Mouse (Mus musculus) lung, embryonic 14.5 days (tissue): ENCODE data around the gene Slc2a13. TPM values are rescaled to one million over a fixed set of nuclear protein-coding genes. Genes with fewer than 3 reads are reported as not detected.

ENCODE experiments used
- ATAC-seq: fragments of 200-750 bp; cut with Nextera tagmentation; 2 replicates; pipeline ENCODE4 v1.8.0; 2017; ENCODE audit warnings: mild to moderate bottlenecking, moderate TSS enrichment, moderate library complexity; ENCODE audit not compliant: insufficient read depth
- DNase-seq: peaks from one replicate; pipeline ENCODE4 v3.0.0-alpha.2; 2015
- H3K27ac ChIP-seq: fragments of 300-500 bp; sonication (generic); 2 replicates; pipeline ENCODE4 v1.5.1; 2014; ENCODE audit warnings: low read depth, mild to moderate bottlenecking, moderate library complexity
- H3K27me3 ChIP-seq: fragments of 300-500 bp; sonication (generic); 2 replicates; pipeline ENCODE4 v1.6.1; 2014; ENCODE audit warnings: low read length, control low read depth; ENCODE audit not compliant: insufficient read depth
- H3K36me3 ChIP-seq: fragments of 300-500 bp; sonication (generic); 2 replicates; pipeline ENCODE4 v1.6.1; 2014; ENCODE audit warnings: control low read depth; ENCODE audit not compliant: insufficient read depth
- H3K4me1 ChIP-seq: fragments of 300-500 bp; sonication (generic); 2 replicates; pipeline ENCODE4 v1.6.1; 2014; ENCODE audit warnings: antibody characterized with exemption, control low read depth; ENCODE audit not compliant: insufficient read depth
- H3K4me2 ChIP-seq: fragments of 300-500 bp; sonication (generic); 2 replicates; pipeline ENCODE4 v1.6.1; 2014; ENCODE audit warnings: mild to moderate bottlenecking
- H3K4me3 ChIP-seq: fragments of 300-500 bp; sonication (generic); 2 replicates; pipeline ENCODE4 v1.5.1; 2014; ENCODE audit warnings: low read depth, low read length
- H3K9ac ChIP-seq: fragments of 300-500 bp; sonication (generic); 2 replicates; pipeline ENCODE4 v1.6.1; 2014
- H3K9me3 ChIP-seq: fragments of 300-500 bp; sonication (generic); 2 replicates; pipeline ENCODE4 v1.6.1; 2016; ENCODE audit warnings: low read depth, low read length, control low read depth
- CTCF ChIP-seq: IDR thresholded peaks from 2 replicates; pipeline ENCODE4 v1.5.1; 2016; ENCODE audit warnings: antibody characterized with exemption, low read depth
- WGBS: fragments of 180-500 bp; shearing (Covaris S2); extraction: QIAGEN DNeasy Blood & Tissue Kit; methylation state at CpG from one replicate; pipeline ENCODE4 v1.1.7; 2014; 5-methylcytosine and 5-hydroxymethylcytosine counted together
- polyA plus RNA-seq: library from polyadenylated mRNA; unstranded; fragments of >200 nt; fragmentation: Nextera tagmentation; extraction: Ambion mirVana; gene quantifications from 2 replicates; pipeline ENCODE4 v1.2.1, GENCODE M21; 2014

Slc2a13 gene
- 1.5 and 1.9 TPM in 2 replicates for polyA plus RNA-seq

DNA sequence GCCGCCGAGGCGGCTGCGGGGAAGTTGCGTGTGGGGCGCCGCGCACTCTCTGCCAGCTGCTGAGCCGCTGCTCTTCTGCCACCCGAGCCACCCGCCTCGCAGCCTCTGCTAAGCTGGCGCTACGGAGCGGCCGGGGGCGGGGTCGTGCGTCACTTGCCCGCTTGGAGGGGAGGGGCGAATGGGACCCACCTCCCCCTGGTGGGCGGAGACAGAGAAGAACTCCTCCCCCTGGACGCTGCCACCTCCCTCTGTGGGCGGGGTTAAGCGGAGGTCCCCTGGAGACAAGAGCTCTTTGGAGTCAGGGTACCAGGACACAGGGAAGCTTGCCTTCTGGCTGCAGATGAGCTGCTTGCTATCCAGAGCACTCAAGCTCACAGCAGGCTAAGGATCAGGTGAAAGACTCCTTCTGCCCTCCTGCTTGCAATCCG, at the start of gene Slc2a13:
Gene Slc2a13, minus strand, starts transcription at position 151 of the 428 bp plus-strand sequence.
- WGBS = under 1% methylated on average over 26 of the region's 26 CpGs
- peak; percentile 47 for TF ChIP-seq CTCF
- ATAC-seq = peak; percentile 95
- DNase-seq = peak; percentile 97
- Histone ChIP-seq H3K27me3 (peaks cover 13% of the 10 kb centered on the region), H3K4me2 (peak within 1 kb of the TSS; percentile 96), H3K27ac (peak within 1 kb of the TSS; percentile 65; the same call in 1 of the 2 replicates), H3K4me1 (no peaks in the 10 kb centered on the region), H3K4me3 (peak within 1 kb of the TSS; percentile 65), H3K36me3 (no peaks in the 10 kb centered on the region), H3K9ac (peak within 1 kb of the TSS; percentile 65), H3K9me3 (no peaks in the 10 kb centered on the region)

DNA sequence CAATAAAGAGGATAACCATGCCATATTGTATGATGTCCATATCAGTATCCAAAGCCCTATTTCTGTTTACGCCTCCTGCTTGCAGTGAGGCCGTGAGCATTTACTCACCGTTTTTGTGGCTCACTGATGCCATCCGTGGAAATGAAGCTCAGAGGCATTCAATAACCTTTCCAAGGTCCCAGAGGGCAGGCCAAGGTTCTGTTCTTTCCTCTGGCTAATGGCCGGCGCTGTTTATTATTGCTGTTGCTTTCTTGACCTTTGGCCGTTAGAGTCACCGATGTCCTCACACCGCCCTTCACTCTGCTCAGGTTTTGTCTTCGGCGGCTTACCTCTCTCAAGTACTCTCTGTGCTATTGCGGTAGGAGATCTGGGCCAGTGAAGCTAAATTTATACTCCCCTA, 43.0 kb upstream of the Slc2a13 start:
- TF ChIP-seq CTCF = no peak
- WGBS = 74% methylated on average over 12 of the region's 12 CpGs
- no peak overlapping the region for H3K27ac ChIP-seq
- H3K27me3 ChIP-seq = no peaks in the 10 kb centered on the region
- no peak overlapping the region for H3K4me3 ChIP-seq
- H3K9ac ChIP-seq = no peak overlapping the region
- no peak overlapping the region for H3K4me2 ChIP-seq
- DNase-seq = no peak
- ATAC-seq = no peak
- H3K4me1 ChIP-seq = no peaks in the 10 kb centered on the region
- no peaks in the 10 kb centered on the region for H3K36me3 ChIP-seq
- no peaks in the 10 kb centered on the region for H3K9me3 ChIP-seq

GRCm38 (mm10) chr15:91615532-91615931, 42.5 kb upstream of the Slc2a13 start:
- H3K9me3 ChIP-seq = no peaks in the 10 kb centered on the region
- H3K4me1 ChIP-seq = no peaks in the 10 kb centered on the region
- no peak for TF ChIP-seq CTCF
- no peaks in the 10 kb centered on the region for H3K36me3 ChIP-seq
- no peaks in the 10 kb centered on the region for H3K27me3 ChIP-seq
- no peak overlapping the region for H3K4me2 ChIP-seq
- H3K9ac ChIP-seq = no peak overlapping the region
- ATAC-seq (no peak), DNase-seq (no peak)
- no peak overlapping the region for H3K27ac ChIP-seq
- WGBS = 89% methylated on average over 4 of the region's 4 CpGs
- no peak overlapping the region for H3K4me3 ChIP-seq

- no peaks in the 10 kb centered on the region for H3K36me3 ChIP-seq
- ATAC-seq (no peak), DNase-seq (no peak)
- H3K27ac ChIP-seq = no peak overlapping the region
- TF ChIP-seq CTCF = no peak
- WGBS = 78% methylated on average over 11 of the region's 11 CpGs
- no peak overlapping the region for H3K4me2 ChIP-seq
- H3K27me3 ChIP-seq = no peaks in the 10 kb centered on the region
- no peak overlapping the region for H3K4me3 ChIP-seq
- no peak overlapping the region for H3K9ac ChIP-seq
- H3K9me3 ChIP-seq = no peaks in the 10 kb centered on the region
- no peaks in the 10 kb centered on the region for H3K4me1 ChIP-seq
Measured at GRCm38 (mm10) chr15:91613981-91614665, 41.1 kb upstream of the Slc2a13 start.

DNA sequence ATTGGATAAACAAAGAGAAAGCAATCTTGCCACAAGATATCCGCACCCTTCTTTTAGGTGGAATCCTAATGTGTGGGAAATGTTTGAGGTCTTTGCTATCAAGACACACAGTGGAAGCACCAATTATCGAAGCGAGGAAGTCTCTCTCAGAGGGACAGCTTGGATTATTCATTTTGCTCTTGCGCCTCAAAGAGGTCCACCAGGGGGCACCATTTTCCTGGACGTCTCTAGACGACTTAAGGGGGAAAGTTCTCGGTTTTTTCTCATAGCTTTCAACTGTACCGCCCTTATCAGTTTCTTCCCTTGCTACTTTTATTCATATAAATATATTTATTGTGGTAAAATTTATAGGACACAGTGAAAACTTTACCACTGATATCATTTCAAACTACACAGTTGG, 36.7 kb upstream of the Slc2a13 start:
- Histone ChIP-seq H3K27me3 (no peaks in the 10 kb centered on the region), H3K4me3 (no peak overlapping the region), H3K9me3 (no peaks in the 10 kb centered on the region), H3K36me3 (no peaks in the 10 kb centered on the region), H3K4me2 (no peak overlapping the region), H3K4me1 (no peaks in the 10 kb centered on the region), H3K9ac (no peak overlapping the region), H3K27ac (no peak overlapping the region)
- ATAC-seq (no peak; the same call in 1 of the 2 replicates), DNase-seq (peak; percentile 92)
- 20% methylated on average over 8 of the region's 8 CpGs for WGBS
- peak; percentile 72 for TF ChIP-seq CTCF

DNA sequence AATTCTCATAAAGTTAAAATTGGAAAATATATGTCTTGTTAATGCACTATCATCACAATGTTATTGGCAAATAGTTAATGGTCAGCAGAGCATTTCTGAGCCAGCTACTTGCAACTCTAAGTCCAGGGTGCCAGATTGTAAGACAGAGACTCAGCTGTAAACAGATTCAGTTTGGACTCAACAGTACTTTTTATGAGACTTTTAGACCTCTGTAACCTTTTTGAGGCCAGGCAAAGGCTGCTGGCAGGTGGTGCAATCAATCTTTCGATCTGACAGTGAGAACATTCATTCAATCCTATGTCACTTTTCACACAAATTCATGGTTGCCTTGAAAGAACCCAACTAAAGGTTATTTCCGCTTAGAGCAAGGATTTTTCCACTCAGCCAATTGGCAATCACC, 35.8 kb upstream of the Slc2a13 start:
- DNase-seq (no peak), ATAC-seq (no peak)
- H3K4me1 ChIP-seq = no peaks in the 10 kb centered on the region
- 67% methylated on average over 2 of the region's 2 CpGs for WGBS
- no peaks in the 10 kb centered on the region for H3K9me3 ChIP-seq
- no peaks in the 10 kb centered on the region for H3K27me3 ChIP-seq
- no peak overlapping the region for H3K9ac ChIP-seq
- H3K36me3 ChIP-seq = no peaks in the 10 kb centered on the region
- no peak overlapping the region for H3K4me2 ChIP-seq
- H3K4me3 ChIP-seq = no peak overlapping the region
- TF ChIP-seq CTCF = no peak
- no peak overlapping the region for H3K27ac ChIP-seq

DNA sequence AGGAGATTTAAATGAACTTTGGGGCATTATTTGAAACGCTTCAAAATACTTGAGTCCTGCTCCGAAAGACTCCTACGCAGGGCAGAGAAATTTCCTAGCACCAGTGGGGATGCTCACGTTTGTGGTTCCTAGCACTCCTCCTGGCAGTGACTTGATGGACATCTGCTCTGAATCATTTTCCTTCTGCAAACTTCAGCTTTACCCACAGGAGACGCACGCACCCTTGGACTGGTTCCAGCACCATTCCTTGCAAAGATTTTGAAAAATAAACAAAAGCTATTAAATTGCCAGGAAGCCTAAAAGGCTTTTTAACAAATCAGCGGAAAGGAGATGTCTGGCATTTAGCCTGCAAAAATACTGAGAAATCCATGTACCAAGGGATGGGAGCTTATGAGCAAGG, 28.1 kb upstream of the Slc2a13 start:
- 45% methylated on average over 7 of the region's 7 CpGs for WGBS

More for the DNA sequence above, 28.1 kb upstream of the Slc2a13 start:
- Histone ChIP-seq H3K36me3 (no peaks in the 10 kb centered on the region), H3K9me3 (no peaks in the 10 kb centered on the region), H3K9ac (no peak overlapping the region), H3K4me1 (no peaks in the 10 kb centered on the region), H3K27ac (no peak overlapping the region), H3K27me3 (no peaks in the 10 kb centered on the region), H3K4me2 (no peak overlapping the region), H3K4me3 (no peak overlapping the region)
- no peak for TF ChIP-seq CTCF
- ATAC-seq (no peak), DNase-seq (peak; percentile 68)
